Mouse (Mus musculus): ENCODE measurements around the gene Cobl.

Cobl gene

GRCm38 (mm10) chr11:12314278-12315043 is 150.3 kb downstream of the Cobl start:
- DNase-seq (ENCODE audit: extremely low spot score, low spot score) = peak; percentile 26

DNA sequence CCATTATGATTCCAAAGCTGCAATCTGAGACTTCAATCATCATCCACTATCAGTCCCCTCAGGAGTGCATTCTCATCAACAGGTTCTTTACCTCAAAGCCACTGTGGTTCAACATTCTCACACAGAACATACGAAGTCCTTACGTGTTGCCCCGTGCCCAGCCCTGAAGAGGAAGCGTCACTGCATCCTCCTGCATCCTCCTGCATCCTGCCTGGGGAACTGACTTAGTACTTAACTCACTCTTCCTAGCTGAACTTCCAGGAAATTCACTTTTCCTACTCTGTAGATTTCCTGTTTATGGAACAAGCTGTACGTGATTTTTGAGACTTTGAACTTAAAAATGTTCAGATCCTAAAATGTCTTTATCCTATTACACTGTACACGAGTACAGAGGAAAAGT is 153.3 kb downstream of the Cobl start:
- no peak for DNase-seq (ENCODE audit: extremely low spot score, low spot score)

GRCm38 (mm10) chr11:12309423-12310023 is 155.2 kb downstream of the Cobl start:
- no peak for DNase-seq (ENCODE audit: extremely low spot score, low spot score)

DNA sequence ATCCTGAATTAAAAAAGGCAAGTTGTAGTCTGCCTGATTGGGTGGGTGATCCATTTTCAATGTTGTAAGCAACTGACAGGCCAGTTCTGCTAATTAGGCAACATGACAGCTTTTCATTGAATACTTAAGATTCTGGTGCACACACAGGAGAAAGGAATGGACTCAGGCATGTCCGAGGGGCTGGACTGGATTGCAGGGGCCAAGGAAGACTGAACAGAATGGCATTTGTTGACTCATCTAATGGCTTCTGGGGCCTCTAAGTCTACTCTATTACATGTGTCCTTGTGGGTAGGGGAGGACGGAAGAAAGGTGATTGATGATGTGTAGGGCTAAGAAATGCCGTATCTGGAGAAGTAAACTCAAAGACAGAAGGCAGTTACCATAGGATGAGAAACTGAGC is 159.9 kb downstream of the Cobl start:
- no peak for DNase-seq (ENCODE audit: extremely low spot score, low spot score)

DNA sequence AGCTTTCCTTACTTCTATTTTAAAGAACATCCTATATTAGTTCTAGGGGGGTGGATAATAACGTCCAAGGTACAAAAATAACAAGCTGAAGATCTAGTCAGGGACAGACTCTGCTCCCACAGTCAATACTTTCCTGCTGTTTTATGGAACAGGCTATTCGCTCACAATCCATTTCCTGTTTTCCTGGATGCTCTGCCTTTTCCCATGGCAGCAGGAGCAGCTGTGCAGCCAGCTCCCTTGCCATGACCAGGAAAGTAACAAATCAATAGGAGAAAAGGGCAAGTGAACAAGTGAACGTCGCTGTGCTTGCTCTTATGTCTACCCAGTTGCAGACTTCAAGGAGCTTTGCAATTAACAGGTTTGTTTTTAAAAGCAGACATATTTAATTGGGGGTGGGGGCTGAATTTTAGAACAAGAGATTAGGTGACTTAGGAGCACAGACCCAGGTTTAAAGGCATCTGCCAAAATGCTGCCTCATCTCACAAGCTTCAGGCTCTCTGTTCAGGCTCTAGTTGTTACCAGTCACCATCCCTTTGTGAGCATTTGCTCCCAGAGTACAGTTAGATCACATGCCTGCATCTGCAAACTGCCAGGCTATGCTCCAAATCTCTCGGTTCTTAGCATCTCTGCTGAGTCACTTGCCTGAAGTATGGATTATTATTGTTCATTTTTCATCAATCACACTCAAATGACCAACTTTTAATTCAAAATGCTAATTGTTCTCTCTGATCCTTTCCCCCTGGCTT is 164.9 kb downstream of the Cobl start:
- no peak for DNase-seq (ENCODE audit: extremely low spot score, low spot score)

DNA sequence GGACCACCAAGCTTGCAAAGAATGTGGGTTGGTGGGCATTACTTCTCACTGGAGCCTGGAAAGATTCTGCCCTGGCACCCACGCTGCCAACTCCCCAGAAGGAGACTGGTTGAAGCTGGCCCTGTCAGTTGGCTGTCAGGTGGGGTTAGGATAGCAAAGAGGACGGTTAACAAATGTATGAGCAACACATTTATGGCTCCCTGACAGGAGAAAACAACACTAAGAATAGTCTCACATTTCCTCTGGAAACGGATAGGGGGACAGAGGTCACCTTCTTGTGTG is 173.2 kb downstream of the Cobl start:
- DNase-seq (ENCODE audit: extremely low spot score, low spot score) = no peak

GRCm38 (mm10) chr11:12290911-12291653 is 173.7 kb downstream of the Cobl start:
- peak; percentile 69 for DNase-seq (ENCODE audit: extremely low spot score, low spot score)

DNA sequence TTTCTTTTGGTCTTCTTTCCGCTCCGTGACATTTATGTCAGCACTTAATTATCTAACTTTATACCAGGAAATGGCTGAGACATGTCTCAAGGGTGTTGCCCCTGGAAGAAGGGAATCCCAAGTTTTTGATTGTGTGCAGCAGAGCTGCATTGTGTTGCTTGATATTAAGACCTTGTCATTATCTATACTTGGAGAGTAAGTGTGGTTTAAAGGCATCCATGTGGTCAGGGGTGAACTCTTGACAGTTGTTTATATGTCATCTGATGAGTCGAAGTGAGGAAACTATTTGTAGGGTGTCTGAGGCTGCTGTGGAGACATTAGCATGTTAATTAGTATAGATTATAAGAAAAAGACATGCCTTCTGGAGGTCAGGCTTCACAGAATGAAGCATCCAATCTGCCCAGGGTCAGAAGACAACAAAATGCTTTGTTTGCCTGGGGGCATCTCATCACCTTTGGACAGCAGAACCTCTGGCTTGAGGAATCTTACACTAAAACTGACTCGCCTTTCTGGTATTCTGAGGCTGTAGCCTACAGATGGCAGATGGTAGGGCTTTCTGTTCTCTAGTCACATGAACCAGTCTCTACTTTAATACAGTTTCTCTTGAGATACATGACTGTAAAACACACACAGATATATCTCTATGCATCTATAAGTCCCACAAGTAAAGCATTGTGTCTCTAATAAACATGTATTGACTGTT is 179.3 kb downstream of the Cobl start:
- DNase-seq (ENCODE audit: extremely low spot score, low spot score) = no peak

- no peak for DNase-seq (ENCODE audit: extremely low spot score, low spot score)
These were observed 184.0 kb downstream of the Cobl start for GRCm38 (mm10) chr11:12280711-12281110.

- no peak for DNase-seq (ENCODE audit: extremely low spot score, low spot score)
These were observed 190.5 kb downstream of the Cobl start for GRCm38 (mm10) chr11:12274276-12274675.

DNA sequence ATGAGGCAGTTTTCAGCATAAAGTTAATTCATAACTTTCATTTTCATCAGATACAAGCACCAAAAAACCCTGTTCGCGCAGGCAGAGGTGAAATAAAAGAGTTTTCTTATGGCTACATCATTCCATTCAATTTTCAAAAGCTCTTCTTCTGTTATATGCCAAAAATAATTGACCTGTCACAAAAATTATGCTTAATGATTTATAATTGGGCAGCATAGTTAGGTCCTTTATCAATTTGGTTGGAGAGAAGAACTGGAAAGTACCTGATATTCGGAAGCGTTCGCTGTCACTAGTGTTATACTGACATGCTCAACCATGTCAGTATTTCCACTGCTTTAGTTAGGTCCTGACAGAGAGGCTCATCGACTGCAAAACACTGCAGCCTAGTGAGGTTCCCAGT is 191.0 kb downstream of the Cobl start:
- no peak for DNase-seq (ENCODE audit: extremely low spot score, low spot score)

DNA sequence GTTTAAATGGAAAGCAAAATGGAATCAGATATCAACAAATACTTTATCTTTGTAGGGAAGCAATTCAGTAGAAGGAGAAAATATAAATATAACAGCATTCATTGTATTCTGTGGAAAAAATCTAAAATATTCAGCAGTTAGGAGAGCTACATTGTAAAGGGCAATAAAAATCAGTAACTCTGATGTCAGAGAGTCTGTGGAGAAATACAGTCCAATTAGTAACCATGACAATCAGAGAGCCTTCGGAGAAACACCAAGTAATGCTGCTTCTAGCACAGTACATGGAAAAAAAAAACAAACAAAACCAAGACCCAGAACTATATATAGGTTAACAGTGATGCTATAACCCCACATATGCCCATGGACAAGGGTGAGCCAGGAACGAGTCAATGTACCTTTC is 206.3 kb downstream of the Cobl start:
- DNase-seq (ENCODE audit: extremely low spot score, low spot score) = no peak

- DNase-seq (ENCODE audit: extremely low spot score, low spot score) = no peak
These were observed 207.2 kb downstream of the Cobl start for GRCm38 (mm10) chr11:12257324-12258118.

GRCm38 (mm10) chr11:12245327-12245915 is 219.3 kb downstream of the Cobl start:
- DNase-seq (ENCODE audit: extremely low spot score, low spot score) = no peak

DNA sequence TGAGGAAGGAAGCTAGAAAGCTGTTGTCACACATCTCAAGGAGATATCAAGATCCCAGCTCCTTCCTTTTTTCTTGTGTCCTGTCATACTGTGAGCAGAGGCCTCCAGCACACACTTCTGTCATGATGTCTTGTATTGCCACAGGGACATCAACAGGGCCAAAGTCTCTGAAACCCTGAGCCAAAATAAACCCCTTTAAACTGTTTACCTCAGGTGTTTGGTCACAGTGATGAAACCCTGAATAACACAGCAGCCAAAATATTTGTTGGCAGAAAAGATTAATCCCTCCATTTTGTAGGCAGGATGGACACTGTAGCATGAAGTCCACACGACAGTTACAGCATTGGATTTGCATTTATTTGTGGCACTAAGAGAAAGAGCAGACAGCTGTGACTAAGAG is 228.4 kb downstream of the Cobl start:
- DNase-seq (ENCODE audit: extremely low spot score, low spot score) = no peak

DNA sequence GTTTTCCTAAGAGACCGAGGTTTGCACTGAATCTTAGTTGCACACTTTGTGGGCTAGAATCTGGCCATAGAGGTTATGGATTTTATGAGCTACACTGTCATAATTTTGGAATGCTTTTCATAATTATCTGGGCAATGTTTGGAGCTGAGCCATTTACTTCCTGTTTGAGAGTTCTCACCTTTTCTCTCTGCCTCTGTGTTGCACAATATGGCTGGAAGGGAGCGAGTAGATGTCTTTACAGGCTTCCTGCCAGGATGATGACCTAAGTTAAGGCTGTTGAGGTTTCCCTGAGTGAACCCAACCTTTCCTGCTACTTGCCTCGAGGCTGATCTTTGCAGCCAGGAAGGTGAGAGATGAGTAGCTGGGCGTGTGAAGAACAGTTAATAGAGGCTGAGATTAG is 229.9 kb downstream of the Cobl start:
- DNase-seq (ENCODE audit: extremely low spot score, low spot score) = no peak

- no peak for DNase-seq (ENCODE audit: extremely low spot score, low spot score)
These were observed 230.6 kb downstream of the Cobl start for GRCm38 (mm10) chr11:12234126-12234525.

- no peak for DNase-seq (ENCODE audit: extremely low spot score, low spot score)
These were observed 232.0 kb downstream of the Cobl start for GRCm38 (mm10) chr11:12232743-12233125.

GRCm38 (mm10) chr11:12232041-12232742 is 232.6 kb downstream of the Cobl start:
- DNase-seq (ENCODE audit: extremely low spot score, low spot score) = no peak
